Mouse (Mus musculus) Patski (cell line): ENCODE results near the gene Ppp1r18. TPM values are rescaled to one million over a fixed set of nuclear protein-coding genes. Genes with fewer than 3 reads are reported as not detected.

Experiments
- ATAC-seq: fragments of 100-300 bp; one replicate; pipeline ENCODE4 v1.8.0; 2021
- CTCF ChIA-PET: fragments of 350-600 bp; sonication (Branson Sonifier 250); formaldehyde crosslinking; loops from one replicate; lab custom pipeline; 2022; ENCODE audit warnings: inconsistent platforms; lab: Charles Lee
- POLR2A ChIA-PET: fragments of 350-600 bp; sonication (Branson Sonifier 250); formaldehyde crosslinking; loops from one replicate; lab custom pipeline; 2022; ENCODE audit warnings: antibody characterized with exemption, inconsistent platforms; lab: Charles Lee
- DNase-seq: peaks from one replicate; pipeline ENCODE4 v3.0.0-alpha.2; 2011; ENCODE audit warnings: low read depth, low spot score
- H3K27me3 ChIP-seq: fragments of 371-371 bp; one replicate; pipeline ENCODE4 v1.5.1; 2021
- CTCF ChIP-seq: fragments of 100-300 bp; IDR thresholded peaks from one replicate; pipeline ENCODE4 v1.5.1; 2021
- in situ Hi-C: fragments of 300-500 bp; cut with MboI; formaldehyde crosslinking; loops from 3 replicates; pipeline ENCODE4 v1.11.1; 2018; ENCODE audit warnings: low pct_unique_long_range_greater_than_20kb, mixed read lengths
- polyA plus RNA-seq: library from polyadenylated mRNA; unstranded; gene quantifications from one replicate; pipeline ENCODE4 v1.2.3, GENCODE M21; 2021

Gene Ppp1r18
- polyA plus RNA-seq, 1 experiment from 2014 or later, result 74.3 TPM

GRCm38 (mm10) chr17:35874721-35875120 lies 9.3 kb downstream of the Ppp1r18 start:
- CTCF ChIA-PET, result interaction anchor here (0.9 to 3.6 kb wide), 9 partner anchors 13 to 136 kb away, joined by 3 to 39 read pairs (median 9); partner anchors contain the start of genes 2310061I04Rik, Mdc1, Nrm and Tubb5
- no peak for DNase-seq
- ATAC-seq, result no peak
- POLR2A ChIA-PET, result interaction anchor here (2.0 to 2.8 kb wide), 2 partner anchors 39 to 42 kb away, joined by 7 to 19 read pairs; no protein-coding TSS in a partner anchor
- in situ Hi-C loops, result loop anchor here (5.0 to 10.0 kb wide), 2 partner anchors 37 to 290 kb away; partner anchors contain the start of gene Tubb5
- no peaks in the 10 kb centered on the region for H3K27me3 ChIP-seq
- TF ChIP-seq CTCF, result no peak

GRCm38 (mm10) chr17:35879245-35880057 lies 14.1 kb downstream of the Ppp1r18 start, which contains the start of gene Dhx16:
Gene Dhx16, plus strand, starts transcription at chr17:35879819.
- TF ChIP-seq CTCF, result no peak
- ChIA-PET CTCF (interaction anchor here (0.6 to 3.9 kb wide), 15 partner anchors 9 to 1139 kb away, joined by 3 to 23 read pairs (median 4); no protein-coding TSS in a partner anchor), POLR2A (interaction anchor here (1.0 to 1.9 kb wide), 4 partner anchors 11 to 21 kb away, joined by 3 to 5 read pairs (median 4); partner anchors contain the start of gene 2310061I04Rik)
- no peaks in the 10 kb centered on the region for H3K27me3 ChIP-seq
- ATAC-seq, result peak; percentile 92
- DNase-seq, result no peak
- in situ Hi-C loops, result loop anchor here (10.0 kb wide), 1 partner anchor 295 kb away; no protein-coding TSS in a partner anchor

GRCm38 (mm10) chr17:35882924-35883323 lies 17.5 kb downstream of the Ppp1r18 start:
- no peak for DNase-seq
- no peaks in the 10 kb centered on the region for H3K27me3 ChIP-seq
- CTCF ChIA-PET, result interaction anchor here (1.0 kb wide), 1 partner anchor 45 kb away, joined by 3 read pairs; no protein-coding TSS in a partner anchor
- in situ Hi-C loops, result no loop called here
- ATAC-seq, result no peak
- TF ChIP-seq CTCF, result no peak
- POLR2A ChIA-PET, result interaction anchor here (1.1 kb wide), 1 partner anchor 11 kb away, joined by 3 read pairs; no protein-coding TSS in a partner anchor

- no peak for ATAC-seq
- CTCF ChIA-PET, result no interaction called here
- no peak for TF ChIP-seq CTCF
- no peak for DNase-seq
- POLR2A ChIA-PET, result no interaction called here
- no peaks in the 10 kb centered on the region for H3K27me3 ChIP-seq
- in situ Hi-C loops, result no loop called here
Measured at GRCm38 (mm10) chr17:35883777-35884176, 18.4 kb downstream of the Ppp1r18 start.

- in situ Hi-C loops, result no loop called here
- DNase-seq, result no peak
- ChIA-PET POLR2A (no interaction called here), CTCF (interaction anchor here (1.2 kb wide), 1 partner anchor 13 kb away, joined by 3 read pairs; no protein-coding TSS in a partner anchor)
- ATAC-seq, result no peak
- TF ChIP-seq CTCF, result no peak
- no peaks in the 10 kb centered on the region for H3K27me3 ChIP-seq
Measured at GRCm38 (mm10) chr17:35887725-35888124, 22.3 kb downstream of the Ppp1r18 start.

- no peak for TF ChIP-seq CTCF
- DNase-seq (no peak), ATAC-seq (peak; percentile 48)
- in situ Hi-C loops, result no loop called here
- H3K27me3 ChIP-seq, result no peaks in the 10 kb centered on the region
- ChIA-PET POLR2A (interaction anchor here (1.3 to 1.8 kb wide), 3 partner anchors 17 to 19 kb away, joined by 4 to 5 read pairs (median 4); partner anchors contain the start of genes Dhx16, Mrps18b and Ppp1r10), CTCF (interaction anchor here (1.0 kb wide), 1 partner anchor 23 kb away, joined by 3 read pairs; no protein-coding TSS in a partner anchor)
Measured at GRCm38 (mm10) chr17:35896781-35897643, 31.6 kb downstream of the Ppp1r18 start, which contains the start of gene 2310061I04Rik. Gene 2310061I04Rik, minus strand, starts transcription at chr17:35897431.

- peak; percentile 4 for ATAC-seq
- no peak for TF ChIP-seq CTCF
- no peaks in the 10 kb centered on the region for H3K27me3 ChIP-seq
- ChIA-PET POLR2A (interaction anchor here (1.3 to 1.8 kb wide), 3 partner anchors 18 to 21 kb away, joined by 3 to 4 read pairs (median 4); partner anchors contain the start of genes Dhx16, Mrps18b and Ppp1r10), CTCF (interaction anchor here (1.0 kb wide), 1 partner anchor 23 kb away, joined by 3 read pairs; no protein-coding TSS in a partner anchor)
- no peak for DNase-seq
- in situ Hi-C loops, result no loop called here
Measured at GRCm38 (mm10) chr17:35897644-35898573, 32.5 kb downstream of the Ppp1r18 start.

GRCm38 (mm10) chr17:35900636-35901035 lies 35.2 kb downstream of the Ppp1r18 start:
- ChIA-PET POLR2A (interaction anchor here (0.6 to 1.9 kb wide), 4 partner anchors 9 to 84 kb away, joined by 3 to 5 read pairs (median 4); partner anchors contain the start of genes Dhx16 and Tubb5), CTCF (interaction anchor here (1.0 kb wide), 1 partner anchor 20 kb away, joined by 3 read pairs; no protein-coding TSS in a partner anchor)
- DNase-seq (no peak), ATAC-seq (no peak)
- H3K27me3 ChIP-seq, result no peaks in the 10 kb centered on the region
- in situ Hi-C loops, result loop anchor here (25.0 kb wide), 1 partner anchor 1788 kb away; the partner anchor contains the start of genes Brd2 and H2-DMa
- no peak for TF ChIP-seq CTCF
